Mouse (Mus musculus): ENCODE results near the gene Pin1rt1. TPM values are rescaled to one million over a fixed set of nuclear protein-coding genes. Genes with fewer than 3 reads are reported as not detected.

The Pin1rt1 gene
- polyA plus RNA-seq, 1 experiment from 2014 or later = not detected

DNA sequence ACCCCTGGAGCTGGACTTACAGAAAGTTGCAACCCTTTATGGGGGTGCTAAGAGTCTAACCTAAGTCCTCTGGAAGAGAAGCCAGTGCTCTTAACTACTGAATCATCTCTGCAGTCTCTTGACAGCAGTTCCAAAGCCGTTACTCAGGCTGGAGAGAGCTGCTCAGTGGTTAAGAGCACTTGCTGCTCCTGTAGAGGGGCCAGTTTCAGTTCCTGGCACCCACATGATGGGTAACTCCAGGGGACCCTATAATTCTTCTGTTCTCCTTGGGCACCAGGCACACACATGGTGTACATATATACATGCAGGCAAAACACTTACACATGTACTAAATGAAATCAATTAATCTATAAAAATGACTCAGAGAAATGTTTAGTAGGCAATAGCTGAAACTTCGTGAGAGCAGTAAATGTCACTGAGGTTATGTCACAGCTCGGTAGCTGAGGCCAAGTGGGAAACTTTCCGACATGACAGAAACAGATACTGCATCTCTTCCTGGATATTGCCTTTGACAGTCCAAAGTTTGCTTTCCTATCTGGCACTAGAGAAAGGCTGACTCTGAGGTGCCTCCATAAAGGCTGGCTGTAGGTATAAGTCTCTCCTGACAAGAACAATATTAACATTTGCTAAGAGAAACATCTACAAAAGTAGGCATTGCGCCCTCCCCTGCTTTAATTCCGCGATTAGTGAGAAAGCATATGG is 24.2 kb upstream of the Pin1rt1 start:
- WGBS = 57% methylated on average over 7 of the region's 7 CpGs
- ATAC-seq (ENCODE audit: borderline replicate concordance, extremely low read depth, low FRiP score, low TSS enrichment) = no peak
- 0 out of 2 replicates have a peak, but pooled peaks cover 2% of the 10 kb centered on the region for H3K27me3 ChIP-seq
- H3K4me1 ChIP-seq = peaks cover 7% of the 10 kb centered on the region; the same call in 1 of the 2 replicates
- H3K27ac ChIP-seq = no peak overlapping the region
- no peaks in the 10 kb centered on the region for H3K36me3 ChIP-seq
- H3K9me3 ChIP-seq = no peaks in the 10 kb centered on the region
- H3K4me3 ChIP-seq = no peak overlapping the region
- H3K4me2 ChIP-seq = no peak overlapping the region
- no peak overlapping the region for H3K9ac ChIP-seq

DNA sequence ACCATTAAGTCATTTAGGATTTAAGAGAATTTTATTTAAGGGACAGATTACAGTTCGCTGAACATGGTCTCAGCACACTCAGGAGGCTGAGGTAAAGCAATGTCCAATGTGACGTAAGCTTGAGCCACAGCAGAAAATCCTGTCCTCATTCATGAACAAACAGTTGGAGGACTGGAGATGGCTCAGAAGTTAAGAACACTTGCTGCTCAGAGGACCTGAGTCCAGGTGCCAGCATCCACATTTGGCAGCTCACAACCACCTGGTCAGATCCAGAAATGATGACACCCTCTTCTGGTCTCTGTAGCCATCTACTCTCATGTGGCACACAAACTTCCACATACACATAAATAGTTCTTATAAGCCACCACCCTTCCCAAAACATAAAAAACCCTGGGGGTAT is 23.5 kb upstream of the Pin1rt1 start:
- WGBS = 86% methylated on average over 2 of the region's 2 CpGs
- peaks cover 7% of the 10 kb centered on the region; the same call in 1 of the 2 replicates for H3K4me1 ChIP-seq

DNA sequence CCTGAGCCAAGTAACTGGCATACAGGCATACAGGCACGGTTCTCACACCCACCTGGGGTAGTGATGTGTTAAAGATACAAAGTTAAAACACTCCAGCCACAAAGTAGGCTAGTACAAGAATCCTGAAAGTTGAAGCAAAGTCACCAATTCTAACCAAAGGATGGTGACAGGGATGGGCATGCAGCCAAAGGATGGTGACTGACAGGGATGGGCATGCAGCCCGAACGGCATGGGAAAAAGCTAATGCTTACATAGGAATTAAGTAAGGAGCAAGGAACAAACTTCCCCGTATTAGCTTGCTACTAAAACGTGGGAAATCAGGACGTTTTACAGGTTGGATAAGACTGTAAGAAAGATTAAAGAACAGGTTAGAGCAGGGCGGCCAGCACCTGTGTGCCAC is 20.1 kb upstream of the Pin1rt1 start:
- no peak for ATAC-seq (ENCODE audit: borderline replicate concordance, extremely low read depth, low FRiP score, low TSS enrichment)
- H3K9ac ChIP-seq = no peak overlapping the region
- WGBS = 58% methylated on average over 7 of the region's 7 CpGs
- no peaks in the 10 kb centered on the region; the same call in 1 of the 2 replicates for H3K4me1 ChIP-seq
- no peak overlapping the region for H3K4me3 ChIP-seq
- no peaks in the 10 kb centered on the region for H3K36me3 ChIP-seq
- no peaks in the 10 kb centered on the region for H3K9me3 ChIP-seq
- no peak overlapping the region for H3K4me2 ChIP-seq
- H3K27ac ChIP-seq = no peak overlapping the region
- H3K27me3 ChIP-seq = 0 out of 2 replicates have a peak, but pooled peaks cover 2% of the 10 kb centered on the region

More for the DNA sequence above, 23.5 kb upstream of the Pin1rt1 start:
- Histone ChIP-seq H3K27ac (no peak overlapping the region), H3K9ac (no peak overlapping the region), H3K4me2 (no peak overlapping the region), H3K9me3 (no peaks in the 10 kb centered on the region), H3K27me3 (0 out of 2 replicates have a peak, but pooled peaks cover 2% of the 10 kb centered on the region), H3K36me3 (no peaks in the 10 kb centered on the region), H3K4me3 (no peak overlapping the region)
- no peak for ATAC-seq (ENCODE audit: borderline replicate concordance, extremely low read depth, low FRiP score, low TSS enrichment)

GRCm38 (mm10) chr2:104732562-104733256 is 16.5 kb upstream of the Pin1rt1 start:
- Histone ChIP-seq H3K4me3 (no peak overlapping the region), H3K4me1 (peaks cover 4% of the 10 kb centered on the region), H3K9me3 (no peaks in the 10 kb centered on the region), H3K27me3 (no peaks in the 10 kb centered on the region), H3K27ac (no peak overlapping the region), H3K36me3 (no peaks in the 10 kb centered on the region), H3K9ac (no peak overlapping the region), H3K4me2 (no peak overlapping the region)
- WGBS = 69% methylated on average over 7 of the region's 7 CpGs
- ATAC-seq (ENCODE audit: borderline replicate concordance, extremely low read depth, low FRiP score, low TSS enrichment) = no peak

GRCm38 (mm10) chr2:104732033-104732444 is 15.9 kb upstream of the Pin1rt1 start:
- Histone ChIP-seq H3K4me1 (peaks cover 6% of the 10 kb centered on the region), H3K27ac (no peak overlapping the region), H3K4me3 (no peak overlapping the region), H3K9ac (no peak overlapping the region), H3K36me3 (no peaks in the 10 kb centered on the region), H3K9me3 (no peaks in the 10 kb centered on the region), H3K27me3 (no peaks in the 10 kb centered on the region), H3K4me2 (no peak overlapping the region)
- ATAC-seq (ENCODE audit: borderline replicate concordance, extremely low read depth, low FRiP score, low TSS enrichment) = no peak
- WGBS = 74% methylated on average over 9 of the region's 9 CpGs

- no peaks in the 10 kb centered on the region for H3K9me3 ChIP-seq
- no peak overlapping the region for H3K9ac ChIP-seq
- H3K36me3 ChIP-seq = no peaks in the 10 kb centered on the region
- ATAC-seq (ENCODE audit: borderline replicate concordance, extremely low read depth, low FRiP score, low TSS enrichment) = no peak; the same call in 1 of the 2 replicates
- H3K4me1 ChIP-seq = peaks cover 6% of the 10 kb centered on the region
- no peaks in the 10 kb centered on the region for H3K27me3 ChIP-seq
- no peak overlapping the region for H3K4me2 ChIP-seq
- H3K4me3 ChIP-seq = no peak overlapping the region
- H3K27ac ChIP-seq = peak overlapping the region; percentile 55; the same call in 1 of the 2 replicates
- 30% methylated on average over 1 of the region's 1 CpGs for WGBS
Observed at GRCm38 (mm10) chr2:104727369-104727768, 11.2 kb upstream of the Pin1rt1 start.

DNA sequence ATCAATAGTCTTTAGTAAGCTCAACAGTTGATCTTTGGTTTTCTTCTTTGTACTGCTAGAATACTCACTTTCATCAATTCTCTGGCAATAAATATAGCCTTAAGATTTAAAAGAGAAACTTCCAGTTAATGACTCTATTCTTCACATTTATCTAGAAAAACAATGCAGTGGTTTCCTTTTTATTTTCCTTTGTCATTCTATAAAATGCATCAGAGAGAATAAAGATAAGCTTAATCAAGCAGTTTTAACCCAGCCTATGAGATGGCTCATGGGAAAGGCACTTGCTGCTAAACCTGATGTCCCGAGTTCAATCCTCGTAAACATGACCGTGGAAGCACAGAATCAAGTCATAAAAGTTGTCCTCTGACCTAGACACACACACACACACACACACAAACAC is 5.8 kb upstream of the Pin1rt1 start:
- H3K27ac ChIP-seq = no peak overlapping the region
- no peak overlapping the region for H3K4me3 ChIP-seq
- 75% methylated on average over 3 of the region's 3 CpGs for WGBS
- no peaks in the 10 kb centered on the region for H3K27me3 ChIP-seq
- no peak overlapping the region for H3K4me2 ChIP-seq
- H3K9me3 ChIP-seq = no peaks in the 10 kb centered on the region
- no peak for ATAC-seq (ENCODE audit: borderline replicate concordance, extremely low read depth, low FRiP score, low TSS enrichment)
- H3K36me3 ChIP-seq = no peaks in the 10 kb centered on the region
- no peaks in the 10 kb centered on the region for H3K4me1 ChIP-seq
- no peak overlapping the region for H3K9ac ChIP-seq

GRCm38 (mm10) chr2:104717827-104718226 is 1.6 kb upstream of the Pin1rt1 start:
- H3K9me3 ChIP-seq = no peaks in the 10 kb centered on the region
- H3K4me1 ChIP-seq = peaks cover 2% of the 10 kb centered on the region
- 74% methylated on average over 4 of the region's 4 CpGs for WGBS
- H3K4me2 ChIP-seq = no peak overlapping the region
- ATAC-seq (ENCODE audit: borderline replicate concordance, extremely low read depth, low FRiP score, low TSS enrichment) = no peak
- no peak overlapping the region for H3K9ac ChIP-seq
- no peak overlapping the region for H3K4me3 ChIP-seq
- H3K27ac ChIP-seq = no peak overlapping the region
- peaks cover 3% of the 10 kb centered on the region; the same call in 1 of the 2 replicates for H3K27me3 ChIP-seq
- H3K36me3 ChIP-seq = no peaks in the 10 kb centered on the region

DNA sequence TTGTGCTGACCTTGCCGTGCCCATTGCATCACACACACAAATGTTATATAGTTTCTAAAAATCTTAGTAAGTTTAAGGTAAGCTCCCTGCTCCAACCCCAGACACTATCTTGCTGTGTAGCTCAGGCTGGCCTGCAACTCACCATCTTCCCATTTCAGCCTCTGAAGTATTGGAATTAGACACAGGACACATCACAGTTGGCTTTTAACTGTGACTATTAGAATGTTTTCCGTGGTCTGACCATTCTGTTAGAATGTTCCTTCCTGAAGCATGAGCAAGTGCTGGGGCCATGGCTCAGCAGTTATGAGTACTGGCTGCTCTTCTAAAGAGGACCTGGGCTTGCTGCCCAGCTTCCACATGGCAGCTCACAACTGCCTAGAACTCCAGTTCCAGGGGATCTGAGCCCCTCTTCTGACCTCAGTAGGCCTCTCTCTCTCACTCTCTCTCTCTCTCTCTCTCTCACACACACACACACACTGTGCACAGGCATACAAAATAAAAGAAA is 1.1 kb upstream of the Pin1rt1 start:
- no peaks in the 10 kb centered on the region for H3K36me3 ChIP-seq
- H3K27me3 ChIP-seq = peaks cover 3% of the 10 kb centered on the region; the same call in 1 of the 2 replicates
- 80% methylated on average over 2 of the region's 2 CpGs for WGBS
- no peak overlapping the region for H3K9ac ChIP-seq
- H3K27ac ChIP-seq = no peak overlapping the region
- H3K9me3 ChIP-seq = no peaks in the 10 kb centered on the region
- H3K4me2 ChIP-seq = no peak overlapping the region
- no peak overlapping the region for H3K4me3 ChIP-seq
- H3K4me1 ChIP-seq = peaks cover 6% of the 10 kb centered on the region
- ATAC-seq (ENCODE audit: borderline replicate concordance, extremely low read depth, low FRiP score, low TSS enrichment) = no peak

GRCm38 (mm10) chr2:104714254-104714691 is 1.9 kb downstream of the Pin1rt1 start:
- Histone ChIP-seq H3K9ac (no peak overlapping the region), H3K27ac (no peak overlapping the region), H3K27me3 (peaks cover 3% of the 10 kb centered on the region; the same call in 1 of the 2 replicates), H3K4me2 (no peak overlapping the region), H3K4me3 (no peak overlapping the region), H3K9me3 (no peaks in the 10 kb centered on the region), H3K36me3 (no peaks in the 10 kb centered on the region), H3K4me1 (peaks cover 23% of the 10 kb centered on the region)
- WGBS = 41% methylated on average over 15 of the region's 15 CpGs
- no peak for ATAC-seq (ENCODE audit: borderline replicate concordance, extremely low read depth, low FRiP score, low TSS enrichment)

GRCm38 (mm10) chr2:104712486-104712809 is 3.7 kb downstream of the Pin1rt1 start:
- Histone ChIP-seq H3K4me2 (peak overlapping the region; percentile 82), H3K27me3 (peaks cover 3% of the 10 kb centered on the region; the same call in 1 of the 2 replicates), H3K27ac (peak overlapping the region; percentile 69; the same call in 1 of the 2 replicates), H3K36me3 (no peaks in the 10 kb centered on the region), H3K9ac (peak overlapping the region; percentile 77), H3K9me3 (no peaks in the 10 kb centered on the region), H3K4me3 (peak overlapping the region; percentile 89), H3K4me1 (peaks cover 23% of the 10 kb centered on the region)
- ATAC-seq (ENCODE audit: borderline replicate concordance, extremely low read depth, low FRiP score, low TSS enrichment) = peak; percentile 45; the same call in 1 of the 2 replicates
- WGBS = under 1% methylated on average over 7 of the region's 7 CpGs

All from lung, embryonic 15.5 days (tissue).